Mouse (Mus musculus): ENCODE measurements around the gene Krt72. TPM values are rescaled to one million over a fixed set of nuclear protein-coding genes. Genes with fewer than 3 reads are reported as not detected.

Gene Krt72
- polyA plus RNA-seq (2014; fragmentation: Nextera tagmentation; extraction: Ambion mirVana): not detected in 2 replicates

DNA sequence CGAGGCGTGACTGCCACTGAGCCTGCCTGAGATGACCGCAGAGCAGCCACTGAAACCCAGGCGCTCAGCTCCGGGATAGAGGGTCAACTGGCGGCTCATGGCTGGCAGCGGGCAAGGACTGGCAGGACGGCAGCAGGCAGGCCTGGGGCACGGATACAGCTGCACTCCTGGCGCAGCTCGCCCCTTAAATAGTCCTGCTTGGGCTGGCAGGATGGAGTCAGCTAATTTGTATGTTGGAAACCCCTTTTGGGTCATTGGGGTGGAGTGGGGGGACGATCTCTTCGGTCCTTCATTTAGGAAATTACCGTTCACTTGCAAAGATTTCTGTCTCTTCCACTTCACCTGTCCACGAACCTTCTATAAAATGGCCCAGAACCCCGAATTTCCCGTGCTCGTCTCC is at the start of gene Krt72:
Gene Krt72 (minus strand): TSS at position 101 of the 400 bp plus-strand sequence.
- no peaks in the 10 kb centered on the region for H3K36me3 ChIP-seq (ENCODE audit: control insufficient read depth, insufficient read depth, low read length)
- H3K27ac ChIP-seq (ENCODE audit: low read depth, low read length): no peak within 1 kb of the TSS
- H3K9ac ChIP-seq (ENCODE audit: low read depth, low read length): no peak within 1 kb of the TSS
- ATAC-seq (ENCODE audit: low FRiP score, low TSS enrichment): no peak
- H3K4me1 ChIP-seq (ENCODE audit: control insufficient read depth, insufficient read depth, low read length): no peaks in the 10 kb centered on the region
- no peak within 1 kb of the TSS for H3K4me3 ChIP-seq (ENCODE audit: low read length)
- WGBS: 91% methylated on average over 18 of the region's 18 CpGs
- peaks cover 4% of the 10 kb centered on the region for H3K27me3 ChIP-seq (ENCODE audit: control insufficient read depth, insufficient read depth, low read length)
- H3K4me2 ChIP-seq (replicated peaks; ENCODE audit: low read depth, low read length): no peak within 1 kb of the TSS
- no peaks in the 10 kb centered on the region for H3K9me3 ChIP-seq (ENCODE audit: control insufficient read depth, low read length)

DNA sequence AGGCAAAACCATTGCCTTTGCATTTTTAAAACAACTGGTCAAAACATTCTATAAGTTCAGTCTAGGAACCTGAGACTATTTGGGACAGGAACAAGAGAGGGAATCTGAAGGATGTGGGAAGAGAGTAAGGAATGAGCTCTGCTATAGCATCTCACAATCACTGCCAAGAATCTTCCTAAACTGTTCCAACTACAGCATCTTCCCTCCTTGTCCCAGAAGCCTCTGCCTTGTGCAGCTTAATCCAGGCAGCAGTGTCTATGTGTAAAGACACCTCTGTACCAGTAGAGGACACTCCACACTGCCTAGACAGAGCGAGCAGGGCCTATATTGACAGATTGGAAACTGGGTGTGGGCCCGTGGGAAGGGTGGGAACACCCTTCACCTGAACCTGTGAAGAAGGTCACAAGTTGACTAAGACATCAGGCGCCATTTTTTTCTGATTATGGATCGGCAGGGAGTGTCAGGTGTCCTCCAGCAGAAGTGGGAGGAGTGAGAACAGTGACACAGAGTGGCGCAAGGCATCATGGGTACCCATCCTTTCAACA is 48.6 kb upstream of the Krt72 start:
- H3K9me3 ChIP-seq (ENCODE audit: control insufficient read depth, low read length): no peaks in the 10 kb centered on the region
- H3K9ac ChIP-seq (ENCODE audit: low read depth, low read length): no peak overlapping the region
- H3K36me3 ChIP-seq (ENCODE audit: control insufficient read depth, insufficient read depth, low read length): no peaks in the 10 kb centered on the region
- H3K27ac ChIP-seq (ENCODE audit: low read depth, low read length): no peak overlapping the region
- 74% methylated on average over 5 of the region's 5 CpGs for WGBS
- H3K27me3 ChIP-seq (ENCODE audit: control insufficient read depth, insufficient read depth, low read length): no peaks in the 10 kb centered on the region
- ATAC-seq (ENCODE audit: low FRiP score, low TSS enrichment): no peak
- H3K4me1 ChIP-seq (ENCODE audit: control insufficient read depth, insufficient read depth, low read length): no peaks in the 10 kb centered on the region
- H3K4me3 ChIP-seq (ENCODE audit: low read length): no peak overlapping the region
- no peak overlapping the region for H3K4me2 ChIP-seq (replicated peaks; ENCODE audit: low read depth, low read length)

DNA sequence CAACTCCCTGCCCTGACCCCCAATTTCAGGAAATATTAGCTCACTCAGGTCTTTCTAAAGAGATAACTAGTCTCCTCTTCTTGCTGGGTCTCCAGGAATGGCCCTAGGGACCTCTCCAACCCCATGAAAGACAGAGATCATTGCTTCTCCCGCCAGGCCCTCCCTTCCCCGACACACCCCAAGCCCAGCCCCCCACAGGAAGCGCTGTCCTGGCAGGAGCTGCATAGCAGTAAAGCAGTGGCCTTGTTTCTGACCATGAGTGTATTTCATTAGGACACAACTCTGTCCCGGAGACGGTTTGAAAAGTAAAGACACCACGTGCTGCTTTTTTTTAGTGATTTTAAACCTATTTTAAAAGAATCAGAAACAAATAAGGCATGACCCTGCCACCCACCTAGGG is 46.9 kb upstream of the Krt72 start:
- no peak overlapping the region for H3K27ac ChIP-seq (ENCODE audit: low read depth, low read length)
- no peak overlapping the region for H3K9ac ChIP-seq (ENCODE audit: low read depth, low read length)
- H3K36me3 ChIP-seq (ENCODE audit: control insufficient read depth, insufficient read depth, low read length): no peaks in the 10 kb centered on the region
- 22% methylated on average over 6 of the region's 6 CpGs for WGBS
- H3K4me2 ChIP-seq (replicated peaks; ENCODE audit: low read depth, low read length): no peak overlapping the region
- H3K4me1 ChIP-seq (ENCODE audit: control insufficient read depth, insufficient read depth, low read length): no peaks in the 10 kb centered on the region
- ATAC-seq (ENCODE audit: low FRiP score, low TSS enrichment): no peak
- H3K4me3 ChIP-seq (ENCODE audit: low read length): no peak overlapping the region
- H3K27me3 ChIP-seq (ENCODE audit: control insufficient read depth, insufficient read depth, low read length): no peaks in the 10 kb centered on the region
- H3K9me3 ChIP-seq (ENCODE audit: control insufficient read depth, low read length): no peaks in the 10 kb centered on the region

DNA sequence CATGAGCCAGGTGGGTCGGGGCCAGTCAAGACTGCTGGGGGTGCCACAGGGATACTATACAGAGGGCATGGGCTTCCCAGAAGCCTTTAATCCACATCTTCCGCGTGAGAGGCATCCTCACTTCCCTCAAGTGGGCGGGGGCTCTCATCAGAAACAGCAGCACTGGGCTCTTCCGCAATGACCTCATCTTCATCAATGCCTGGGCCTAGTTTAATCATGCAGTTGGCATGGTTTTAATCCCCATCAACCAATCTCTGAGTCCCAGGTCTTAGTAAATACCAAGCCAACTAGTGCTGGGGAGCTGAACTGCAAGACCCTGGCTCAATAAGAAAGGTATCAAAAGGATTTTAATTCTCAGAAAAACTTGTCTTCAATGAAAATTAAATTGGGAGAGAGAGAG is 43.2 kb upstream of the Krt72 start:
- Histone ChIP-seq H3K4me3 (ENCODE audit: low read length) (no peak overlapping the region), H3K9me3 (ENCODE audit: control insufficient read depth, low read length) (no peaks in the 10 kb centered on the region), H3K4me1 (ENCODE audit: control insufficient read depth, insufficient read depth, low read length) (no peaks in the 10 kb centered on the region), H3K27ac (ENCODE audit: low read depth, low read length) (no peak overlapping the region), H3K27me3 (ENCODE audit: control insufficient read depth, insufficient read depth, low read length) (no peaks in the 10 kb centered on the region), H3K9ac (ENCODE audit: low read depth, low read length) (no peak overlapping the region), H3K4me2 (replicated peaks; ENCODE audit: low read depth, low read length) (no peak overlapping the region), H3K36me3 (ENCODE audit: control insufficient read depth, insufficient read depth, low read length) (no peaks in the 10 kb centered on the region)
- no peak for ATAC-seq (ENCODE audit: low FRiP score, low TSS enrichment)
- WGBS: 79% methylated on average over 5 of the region's 5 CpGs

DNA sequence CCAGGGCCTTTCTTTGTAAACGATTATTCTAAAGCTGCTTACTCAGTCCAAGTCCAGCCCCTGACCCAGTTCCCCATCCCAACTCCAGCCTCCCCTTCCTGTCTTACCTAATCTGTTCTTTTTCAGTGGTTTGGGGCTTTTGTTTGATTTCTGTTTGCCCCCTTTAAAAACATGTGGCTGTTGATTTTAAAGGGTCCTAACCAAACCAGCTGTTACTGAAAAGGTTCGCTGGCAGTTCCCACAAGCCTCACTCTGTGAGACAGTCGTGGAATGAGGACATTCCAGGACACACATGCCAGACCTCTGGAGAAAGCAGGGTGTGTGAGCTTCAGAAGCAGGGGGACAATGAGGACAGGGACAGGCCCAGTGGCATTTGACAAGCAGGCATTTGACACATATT is 35.5 kb upstream of the Krt72 start:
- no peaks in the 10 kb centered on the region for H3K27me3 ChIP-seq (ENCODE audit: control insufficient read depth, insufficient read depth, low read length)
- 29% methylated on average over 3 of the region's 3 CpGs for WGBS
- H3K9me3 ChIP-seq (ENCODE audit: control insufficient read depth, low read length): no peaks in the 10 kb centered on the region
- H3K4me3 ChIP-seq (ENCODE audit: low read length): no peak overlapping the region
- no peaks in the 10 kb centered on the region for H3K4me1 ChIP-seq (ENCODE audit: control insufficient read depth, insufficient read depth, low read length)
- ATAC-seq (ENCODE audit: low FRiP score, low TSS enrichment): no peak
- no peak overlapping the region for H3K4me2 ChIP-seq (replicated peaks; ENCODE audit: low read depth, low read length)
- no peak overlapping the region for H3K9ac ChIP-seq (ENCODE audit: low read depth, low read length)
- H3K36me3 ChIP-seq (ENCODE audit: control insufficient read depth, insufficient read depth, low read length): no peaks in the 10 kb centered on the region
- H3K27ac ChIP-seq (ENCODE audit: low read depth, low read length): no peak overlapping the region

DNA sequence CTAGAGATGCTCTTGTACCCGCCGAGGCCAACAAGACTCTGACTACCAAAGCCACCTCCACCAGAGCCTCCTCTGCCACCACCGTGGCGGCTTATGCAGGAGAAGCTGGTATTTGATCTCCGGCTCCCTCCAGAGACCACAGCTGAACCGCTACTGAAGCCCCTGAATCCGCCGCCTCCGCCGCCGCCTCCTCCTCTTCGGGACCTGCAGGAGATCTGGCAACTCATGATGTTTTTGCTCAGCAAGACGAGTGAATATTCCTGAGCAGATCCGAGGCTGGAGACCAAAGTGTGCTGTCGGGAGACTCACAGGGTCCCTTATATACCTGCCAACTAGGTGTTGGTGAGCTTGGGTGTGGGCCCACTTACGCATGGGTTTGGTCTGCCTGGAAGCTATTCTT is 31.6 kb upstream of the Krt72 start, which contains the start of gene Krt2:
Gene Krt2 (minus strand): TSS at position 295 of the 400 bp plus-strand sequence.
- no peak within 1 kb of the TSS for H3K4me2 ChIP-seq (replicated peaks; ENCODE audit: low read depth, low read length)
- 83% methylated on average over 16 of the region's 16 CpGs for WGBS
- no peak for ATAC-seq (ENCODE audit: low FRiP score, low TSS enrichment)
- H3K4me3 ChIP-seq (ENCODE audit: low read length): no peak within 1 kb of the TSS
- no peak within 1 kb of the TSS for H3K27ac ChIP-seq (ENCODE audit: low read depth, low read length)
- no peaks in the 10 kb centered on the region for H3K9me3 ChIP-seq (ENCODE audit: control insufficient read depth, low read length)
- H3K36me3 ChIP-seq (ENCODE audit: control insufficient read depth, insufficient read depth, low read length): no peaks in the 10 kb centered on the region
- no peaks in the 10 kb centered on the region for H3K4me1 ChIP-seq (ENCODE audit: control insufficient read depth, insufficient read depth, low read length)
- no peaks in the 10 kb centered on the region for H3K27me3 ChIP-seq (ENCODE audit: control insufficient read depth, insufficient read depth, low read length)
- H3K9ac ChIP-seq (ENCODE audit: low read depth, low read length): no peak within 1 kb of the TSS

DNA sequence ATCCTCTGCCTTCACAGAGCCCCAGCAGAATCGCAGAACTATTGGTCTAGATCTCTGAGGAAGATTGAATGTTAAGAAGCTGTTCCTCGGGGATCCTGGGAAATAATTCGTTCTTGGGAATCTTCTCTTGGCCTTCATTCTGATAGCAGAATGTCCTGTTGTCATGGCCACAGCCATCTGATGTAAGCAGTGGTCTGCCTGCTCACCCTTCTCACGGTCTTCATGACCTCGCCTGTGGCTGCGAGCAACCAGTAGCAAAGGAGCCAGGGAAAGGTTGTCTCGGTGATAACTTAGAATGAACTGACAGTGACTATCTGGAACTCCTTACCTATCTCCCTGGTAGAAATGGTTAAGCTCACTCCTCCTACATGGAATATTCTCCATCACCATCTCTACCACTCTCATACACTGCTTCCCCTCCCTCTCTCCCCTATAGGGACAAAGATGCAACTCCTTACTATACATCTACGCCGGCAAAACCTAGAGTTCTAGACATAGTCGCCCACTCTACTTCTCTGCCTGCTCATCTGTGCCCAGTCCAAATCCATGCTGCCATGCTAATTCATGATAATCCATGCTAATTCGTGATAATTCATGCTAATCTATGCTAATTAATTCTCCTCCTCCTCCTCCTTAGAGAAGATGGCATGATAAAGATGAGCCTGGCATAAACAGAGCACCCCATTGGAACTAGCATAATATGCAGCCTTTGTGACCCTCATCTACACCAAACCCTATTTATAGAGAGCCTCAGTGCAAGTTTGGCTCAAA is 17.0 kb upstream of the Krt72 start:
- Histone ChIP-seq H3K4me1 (ENCODE audit: control insufficient read depth, insufficient read depth, low read length) (no peaks in the 10 kb centered on the region), H3K4me3 (ENCODE audit: low read length) (no peak overlapping the region), H3K9ac (ENCODE audit: low read depth, low read length) (no peak overlapping the region), H3K4me2 (replicated peaks; ENCODE audit: low read depth, low read length) (no peak overlapping the region), H3K9me3 (ENCODE audit: control insufficient read depth, low read length) (no peaks in the 10 kb centered on the region), H3K27ac (ENCODE audit: low read depth, low read length) (no peak overlapping the region), H3K27me3 (ENCODE audit: control insufficient read depth, insufficient read depth, low read length) (peaks cover 3% of the 10 kb centered on the region; the same call in 1 of the 2 replicates), H3K36me3 (ENCODE audit: control insufficient read depth, insufficient read depth, low read length) (no peaks in the 10 kb centered on the region)
- 81% methylated on average over 11 of the region's 11 CpGs for WGBS
- ATAC-seq (ENCODE audit: low FRiP score, low TSS enrichment): no peak

DNA sequence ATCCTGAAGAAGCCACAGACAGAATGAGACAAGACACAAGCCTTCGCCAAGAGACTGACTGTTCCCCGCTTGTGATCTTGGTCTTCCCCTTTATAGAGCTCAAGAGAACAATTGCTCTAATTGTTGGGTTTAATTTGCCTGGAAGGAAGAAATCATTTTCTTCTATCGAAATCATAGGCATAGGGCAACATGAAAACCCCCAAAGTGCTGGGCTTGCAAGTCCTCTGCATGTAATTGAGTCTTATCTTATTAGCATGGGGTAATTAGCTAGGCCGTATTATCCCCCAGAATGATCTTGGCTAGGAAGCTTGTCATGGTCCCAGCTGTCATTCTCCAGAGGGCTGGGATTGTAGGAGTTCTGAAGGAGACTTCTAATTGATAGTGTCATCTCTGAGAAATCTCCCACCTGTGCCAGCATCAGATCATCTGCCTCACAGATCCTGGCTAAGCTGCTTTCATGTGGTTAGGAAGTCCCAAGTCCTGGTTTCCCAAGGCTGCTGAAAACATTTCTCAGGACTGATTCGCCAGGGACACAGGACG is 16.1 kb upstream of the Krt72 start, which contains the start of gene Krt73:
Gene Krt73 (minus strand): TSS at position 51 of the 540 bp plus-strand sequence.
- 86% methylated on average over 6 of the region's 6 CpGs for WGBS
- no peaks in the 10 kb centered on the region for H3K4me1 ChIP-seq (ENCODE audit: control insufficient read depth, insufficient read depth, low read length)
- no peak within 1 kb of the TSS for H3K9ac ChIP-seq (ENCODE audit: low read depth, low read length)
- peaks cover 3% of the 10 kb centered on the region; the same call in 1 of the 2 replicates for H3K27me3 ChIP-seq (ENCODE audit: control insufficient read depth, insufficient read depth, low read length)
- no peaks in the 10 kb centered on the region for H3K36me3 ChIP-seq (ENCODE audit: control insufficient read depth, insufficient read depth, low read length)
- no peak within 1 kb of the TSS for H3K4me2 ChIP-seq (replicated peaks; ENCODE audit: low read depth, low read length)
- no peak within 1 kb of the TSS for H3K4me3 ChIP-seq (ENCODE audit: low read length)
- no peak for ATAC-seq (ENCODE audit: low FRiP score, low TSS enrichment)
- H3K27ac ChIP-seq (ENCODE audit: low read depth, low read length): no peak within 1 kb of the TSS
- H3K9me3 ChIP-seq (ENCODE audit: control insufficient read depth, low read length): no peaks in the 10 kb centered on the region

DNA sequence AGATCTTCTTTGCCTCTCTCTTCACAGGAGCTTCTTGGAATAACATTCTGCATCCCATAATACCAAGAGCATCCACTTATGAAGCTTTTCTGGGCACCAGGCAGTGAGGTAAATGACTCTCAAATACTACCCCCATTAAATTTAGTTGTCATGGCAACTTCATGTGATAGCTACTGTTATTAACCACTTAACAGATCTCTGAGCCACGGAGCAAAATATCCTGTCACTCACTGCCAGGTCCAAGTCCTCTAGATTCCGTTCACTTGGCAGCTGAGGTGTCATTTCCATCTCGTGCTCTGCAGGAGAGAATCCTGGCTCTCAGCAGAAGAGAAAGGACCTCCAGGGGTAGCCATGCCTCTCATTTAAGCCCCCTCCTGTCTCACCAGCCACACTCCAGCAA is 4.6 kb upstream of the Krt72 start:
- no peak for ATAC-seq (ENCODE audit: low FRiP score, low TSS enrichment)

More for the DNA sequence above, 4.6 kb upstream of the Krt72 start:
- 6% methylated on average over 3 of the region's 3 CpGs for WGBS
- H3K4me2 ChIP-seq (replicated peaks; ENCODE audit: low read depth, low read length): no peak overlapping the region
- H3K9me3 ChIP-seq (ENCODE audit: control insufficient read depth, low read length): no peaks in the 10 kb centered on the region
- no peak overlapping the region for H3K9ac ChIP-seq (ENCODE audit: low read depth, low read length)
- no peaks in the 10 kb centered on the region for H3K4me1 ChIP-seq (ENCODE audit: control insufficient read depth, insufficient read depth, low read length)
- no peak overlapping the region for H3K27ac ChIP-seq (ENCODE audit: low read depth, low read length)
- H3K4me3 ChIP-seq (ENCODE audit: low read length): no peak overlapping the region
- no peaks in the 10 kb centered on the region for H3K36me3 ChIP-seq (ENCODE audit: control insufficient read depth, insufficient read depth, low read length)
- peaks cover 4% of the 10 kb centered on the region; the same call in 1 of the 2 replicates for H3K27me3 ChIP-seq (ENCODE audit: control insufficient read depth, insufficient read depth, low read length)
